In genomic region chr8:11554799-11555719, GRCm38 (mm10) we compare ENCODE assay signal across 7 mouse cellular contexts. TPM values are rescaled to one million over a fixed set of nuclear protein-coding genes. Genes with fewer than 3 reads are reported as not detected.
A peak's percentile ranks its signal among the peaks of the same experiment; 100 is the strongest.
DNase-seq lines count a peak whose midpoint lies in the region; ATAC-seq and TF ChIP-seq lines count a peak whose summit lies in the region.

TSS of gene Ing1 (plus strand) at chr8:11555571.

- TF ChIP-seq POLR2A in kidney, adult 2 months (IDR thresholded peaks at IDR 0.05; ENCODE audit: low read depth, low read length), result peak; percentile 84
- TF ChIP-seq POLR2A in spleen, adult 2 months (IDR thresholded peaks at IDR 0.05; ENCODE audit: low read depth, low read length), result peak; percentile 87

- peak within 1 kb of the TSS; percentile 93 for H3K4me3 ChIP-seq in embryonic facial prominence, embryonic 12.5 days
- H3K4me3 ChIP-seq in kidney, adult 2 months (ENCODE audit: insufficient read depth, low read depth, low read length), result peak within 1 kb of the TSS; percentile 98
- H3K4me3 ChIP-seq in limb, embryonic 12.5 days (replicated peaks), result peak within 1 kb of the TSS; percentile 97
- H3K4me3 ChIP-seq in midbrain, embryonic 15.5 days, result peak within 1 kb of the TSS; percentile 93
- H3K4me3 ChIP-seq in spleen, adult 2 months (ENCODE audit: extremely low read depth, insufficient read depth, insufficient read length), result peak within 1 kb of the TSS; percentile 84

- TF ChIP-seq CTCF in kidney, adult 2 months (conservative IDR thresholded peaks at IDR 0.05; ENCODE audit: insufficient read depth, insufficient read length, low read depth, low read length), result no peak
- TF ChIP-seq CTCF in spleen, adult 2 months (IDR thresholded peaks at IDR 0.05; ENCODE audit: extremely low read depth, insufficient read depth, insufficient read length, insufficient replicate concordance), result no peak

- no peaks in the 10 kb centered on the region for H3K9me3 ChIP-seq in embryonic facial prominence, embryonic 12.5 days
- no peaks in the 10 kb centered on the region for H3K9me3 ChIP-seq in limb, embryonic 12.5 days
- no peaks in the 10 kb centered on the region for H3K9me3 ChIP-seq in midbrain, embryonic 15.5 days

- H3K27me3 ChIP-seq in embryonic facial prominence, embryonic 12.5 days, result no peaks in the 10 kb centered on the region
- H3K27me3 ChIP-seq in kidney, adult 2 months (replicated peaks; ENCODE audit: control insufficient read depth, insufficient read depth, low read length), result no peaks in the 10 kb centered on the region
- no peaks in the 10 kb centered on the region for H3K27me3 ChIP-seq in limb, embryonic 12.5 days
- H3K27me3 ChIP-seq in midbrain, embryonic 15.5 days (replicated peaks), result no peaks in the 10 kb centered on the region
- no peaks in the 10 kb centered on the region for H3K27me3 ChIP-seq in spleen, adult 2 months (ENCODE audit: control insufficient read depth, insufficient read depth, low read length)

- H3K36me3 ChIP-seq in embryonic facial prominence, embryonic 12.5 days, result no peaks in the 10 kb centered on the region
- H3K36me3 ChIP-seq in kidney, adult 2 months (ENCODE audit: control insufficient read depth, insufficient read depth, low read length), result no peaks in the 10 kb centered on the region
- no peaks in the 10 kb centered on the region for H3K36me3 ChIP-seq in limb, embryonic 12.5 days
- no peaks in the 10 kb centered on the region for H3K36me3 ChIP-seq in midbrain, embryonic 15.5 days (replicated peaks)
- no peaks in the 10 kb centered on the region for H3K36me3 ChIP-seq in spleen, adult 2 months (ENCODE audit: control insufficient read depth, insufficient read depth, low read length)

- peaks cover 20% of the 10 kb centered on the region for H3K4me1 ChIP-seq in embryonic facial prominence, embryonic 12.5 days
- no peaks in the 10 kb centered on the region; the same call in 1 of the 2 replicates for H3K4me1 ChIP-seq in kidney, adult 2 months (ENCODE audit: control insufficient read depth, insufficient read depth, low read length)
- peaks cover 29% of the 10 kb centered on the region for H3K4me1 ChIP-seq in limb, embryonic 12.5 days (replicated peaks)
- H3K4me1 ChIP-seq in midbrain, embryonic 15.5 days, result peaks cover 35% of the 10 kb centered on the region
- peaks cover 8% of the 10 kb centered on the region; the same call in 1 of the 2 replicates for H3K4me1 ChIP-seq in spleen, adult 2 months (ENCODE audit: control insufficient read depth, insufficient read depth, insufficient read length)

- 1% methylated on average over 52 of the region's 52 CpGs for WGBS in embryonic facial prominence, embryonic 12.5 days
- WGBS in kidney, adult 2 months, result 1% methylated on average over 52 of the region's 52 CpGs
- 1% methylated on average over 52 of the region's 52 CpGs for WGBS in limb, embryonic 12.5 days
- under 1% methylated on average over 52 of the region's 52 CpGs for WGBS in midbrain, embryonic 15.5 days
- WGBS in spleen, adult 2 months, result under 1% methylated on average over 47 of the region's 52 CpGs

- H3K4me2 ChIP-seq in embryonic facial prominence, embryonic 12.5 days (replicated peaks), result peak within 1 kb of the TSS; percentile 64
- peak within 1 kb of the TSS; percentile 70 for H3K4me2 ChIP-seq in limb, embryonic 12.5 days
- H3K4me2 ChIP-seq in midbrain, embryonic 15.5 days, result peak within 1 kb of the TSS; percentile 74

- H3K9ac ChIP-seq in embryonic facial prominence, embryonic 12.5 days, result peak within 1 kb of the TSS; percentile 96
- peak within 1 kb of the TSS; percentile 95 for H3K9ac ChIP-seq in limb, embryonic 12.5 days (replicated peaks)
- H3K9ac ChIP-seq in midbrain, embryonic 15.5 days, result peak within 1 kb of the TSS; percentile 87

- H3K27ac ChIP-seq in embryonic facial prominence, embryonic 12.5 days, result peak within 1 kb of the TSS; percentile 99
- peak within 1 kb of the TSS; percentile 87 for H3K27ac ChIP-seq in kidney, adult 2 months (ENCODE audit: insufficient read depth, low read depth, low read length)
- H3K27ac ChIP-seq in limb, embryonic 12.5 days, result peak within 1 kb of the TSS; percentile 99
- H3K27ac ChIP-seq in midbrain, embryonic 15.5 days, result peak within 1 kb of the TSS; percentile 100
- H3K27ac ChIP-seq in spleen, adult 2 months (ENCODE audit: insufficient read depth, low read length), result peak within 1 kb of the TSS; percentile 98

- peak; percentile 95 for DNase-seq in adrenal gland, postnatal 25 days
- DNase-seq in heart, adult 18-20 months, result peak; percentile 94 to 96
- DNase-seq in kidney, adult 2 months, result peak; percentile 97
- peak; percentile 91 to 96 for DNase-seq in spleen, adult 2 months (ENCODE audit: low read depth in 1 of 2, low spot score in 2 of 2)

- ATAC-seq in embryonic facial prominence, embryonic 12.5 days (ENCODE audit: insufficient number of reproducible peaks, insufficient read depth, low FRiP score, low TSS enrichment), result peak; percentile 74
- peak; percentile 77 for ATAC-seq in limb, embryonic 12.5 days (ENCODE audit: insufficient number of reproducible peaks, insufficient read depth, low FRiP score, low TSS enrichment, low read depth)
- ATAC-seq in midbrain, embryonic 15.5 days (replicated peaks), result peak; percentile 89

RNA-seq across cellular contexts. Expression of gene Ing1, which starts in this region (rescaled TPM):
- total RNA-seq in adrenal gland, postnatal 25 days (2021), result 37.9 and 47.1 TPM in 2 replicates
- polyA plus RNA-seq in embryonic facial prominence, embryonic 12.5 days (2016; fragmentation: Nextera tagmentation; extraction: Ambion mirVana), result 39.7 and 47.4 TPM in 2 replicates
- total RNA-seq in heart, adult 18-20 months (2021), result 10 to 100 TPM; 16.2 to 18.3 TPM
- 12.0 and 16.3 TPM in 2 replicates for polyA plus RNA-seq in kidney, adult 2 months (2012; rRNA removed)
- 46.5 and 50.4 TPM in 2 replicates for polyA plus RNA-seq in limb, embryonic 12.5 days (2016; fragmentation: Nextera tagmentation; extraction: Ambion mirVana)
- 47.9 and 50.5 TPM in 2 replicates for polyA plus RNA-seq in midbrain, embryonic 15.5 days (2015; fragmentation: Nextera tagmentation; extraction: Ambion mirVana)
- 16.1 and 17.6 TPM in 2 replicates for polyA plus RNA-seq in spleen, adult 2 months (2012; rRNA removed)

Comparison
In these comparisons a context has a peak if more than half of its experiments do, and no peak if none do; other contexts are left out.
1. Peak in every context shown above with its lines: DNase-seq, ATAC-seq, H3K4me3 ChIP-seq and H3K27ac ChIP-seq.